Mouse (Mus musculus) layer of hippocampus, postnatal 10 days (tissue): Measurements from ENCODE around the gene Zcchc9. TPM values are rescaled to one million over a fixed set of nuclear protein-coding genes. Genes with fewer than 3 reads are reported as not detected.
"Not testable (repeated sequence)": the region's sequence is repeated elsewhere in the genome, so short reads cannot be mapped to it uniquely, and the experiment has no call there.

Experiments used
- DNase-seq, 2 experiments: peaks; one replicate each; pipeline ENCODE4 v3.0.0; 2021; ENCODE audit warnings: low spot score in 2 of 2
- microRNA-seq, 2 experiments: library from miRNA; unstranded; fragments of <30 nt; microRNA quantifications; one replicate each; pipeline ENCODE4 v1.2.0; 2021
- total RNA-seq, 2 experiments: library from RNA; stranded (reverse); gene quantifications; 2 replicates each; pipeline ENCODE4 v1.2.3; 2021

Zcchc9 gene
- total RNA-seq, 2 experiments from 2014 or later: 14.5 to 19.9 TPM

GRCm38 (mm10) chr13:91763654-91764053 is 43.9 kb downstream of the Zcchc9 start:
- DNase-seq: not testable (repeated sequence)

- no peak for DNase-seq
Measured at GRCm38 (mm10) chr13:91761654-91762445, 45.7 kb downstream of the Zcchc9 start.

GRCm38 (mm10) chr13:91760302-91761050 is 47.0 kb downstream of the Zcchc9 start:
- DNase-seq: no peak

- no peak for DNase-seq
Measured at GRCm38 (mm10) chr13:91759791-91760190, 47.7 kb downstream of the Zcchc9 start.

- no peak for DNase-seq
Measured at GRCm38 (mm10) chr13:91758316-91759048, 49.0 kb downstream of the Zcchc9 start.

- DNase-seq: no peak
Measured at GRCm38 (mm10) chr13:91756230-91756629, 51.3 kb downstream of the Zcchc9 start.

- no peak for DNase-seq
Measured at GRCm38 (mm10) chr13:91754762-91755161, 52.7 kb downstream of the Zcchc9 start.

GRCm38 (mm10) chr13:91753724-91754123 is 53.8 kb downstream of the Zcchc9 start:
- no peak for DNase-seq

- DNase-seq: no peak
Measured at GRCm38 (mm10) chr13:91749981-91750380, 57.5 kb downstream of the Zcchc9 start.

GRCm38 (mm10) chr13:91748401-91748800 is 59.1 kb downstream of the Zcchc9 start:
- DNase-seq: no peak

Small RNA genes within 50 kb of the gene (microRNA-seq; reads per million reads assigned to microRNA genes)
- 0 reads per million in 2 experiments for gene Gm27656

Other genes with a start within 250 kb of the Zcchc9 start
- gene Acot12, start 66.2 kb downstream of the Zcchc9 start, total RNA-seq: under 1 TPM in 1 of 2 experiments, not detected in 1; 0.22 TPM
- under 1 TPM; 0.38 to 0.48 TPM for gene Ckmt2, start 69.2 kb upstream of the Zcchc9 start, total RNA-seq